Mouse (Mus musculus): ENCODE data around the gene Dab1.

The Dab1 gene

DNA sequence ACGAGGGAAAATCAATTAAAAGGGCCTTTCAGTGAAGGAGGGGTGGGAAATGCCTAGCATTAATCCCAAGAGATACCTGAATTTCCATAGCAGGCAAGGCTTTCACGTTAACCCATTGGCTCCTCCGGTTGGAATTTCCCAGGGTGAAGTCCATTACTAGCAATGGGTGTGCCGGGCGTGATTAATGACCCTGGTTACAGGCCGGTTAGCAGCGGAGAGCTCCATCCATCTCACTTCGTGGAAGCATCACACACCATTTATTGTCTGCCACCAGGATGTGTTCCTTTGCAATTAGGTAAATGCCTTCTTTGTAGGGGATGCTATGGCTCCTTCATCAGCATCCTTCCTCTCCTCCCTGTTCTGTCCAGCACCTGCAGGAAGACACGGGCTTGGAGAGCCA is 350.7 kb downstream of the Dab1 start:
- no peak for DNase-seq (ENCODE audit: low read depth, low spot score)

DNA sequence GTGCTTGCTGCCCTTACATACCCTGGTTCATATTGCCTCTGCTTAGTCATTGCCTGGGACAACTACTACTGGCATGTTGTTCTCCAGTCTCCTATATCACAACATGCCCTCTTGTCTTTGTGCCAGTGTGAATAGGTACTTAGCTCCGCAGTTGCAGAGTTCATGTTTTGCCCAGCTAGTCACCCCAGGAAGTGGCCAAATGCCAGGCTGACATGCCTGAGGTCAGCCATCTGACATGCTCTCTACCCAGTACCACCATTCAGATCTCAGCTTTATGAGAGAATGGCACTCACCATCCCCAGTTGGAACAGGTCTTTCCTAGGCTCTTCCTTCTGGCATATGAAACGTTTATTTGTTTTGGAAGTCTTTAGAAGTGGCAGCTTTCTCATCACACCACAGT is 355.4 kb downstream of the Dab1 start:
- DNase-seq (ENCODE audit: low read depth, low spot score), result no peak

DNA sequence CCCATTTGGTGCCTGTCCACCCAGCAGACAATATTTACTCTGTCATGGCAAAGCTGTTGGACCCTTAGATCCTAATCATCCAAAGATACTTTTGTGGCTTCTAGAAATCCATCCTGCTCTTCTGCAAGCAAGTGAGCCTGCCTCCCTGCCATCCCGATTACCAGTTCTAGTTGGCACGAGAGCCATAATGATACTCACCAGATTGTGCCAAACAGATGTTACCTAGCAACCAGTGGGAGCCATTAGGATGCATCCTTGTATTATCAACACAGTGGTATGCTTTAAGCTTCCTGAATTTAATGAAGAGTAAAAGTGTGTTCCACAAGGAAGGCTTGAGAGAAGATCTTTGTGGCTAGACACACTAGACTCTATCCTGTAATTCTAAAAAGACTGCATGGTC is 355.8 kb downstream of the Dab1 start:
- no peak for DNase-seq (ENCODE audit: low read depth, low spot score)

DNA sequence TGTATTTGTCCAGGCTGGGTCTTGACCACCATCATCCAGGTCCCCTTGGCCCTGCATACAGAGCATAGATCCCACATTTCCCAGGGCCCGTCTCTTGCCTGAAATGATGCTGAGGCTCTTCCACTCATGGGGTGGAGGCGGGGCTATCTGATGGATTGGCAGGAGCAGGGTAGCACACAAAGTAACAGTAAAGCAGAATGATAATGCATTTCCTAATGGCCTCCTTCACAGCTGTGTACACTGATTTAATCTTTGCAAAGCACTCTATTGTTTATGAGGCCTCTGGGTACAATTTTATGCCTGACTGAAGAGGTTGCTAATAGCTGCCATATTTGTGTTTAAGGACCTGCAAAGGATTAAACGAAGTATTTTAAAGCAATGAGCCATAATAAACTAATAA is 374.7 kb downstream of the Dab1 start:
- no peak for DNase-seq (ENCODE audit: low read depth, low spot score)

DNA sequence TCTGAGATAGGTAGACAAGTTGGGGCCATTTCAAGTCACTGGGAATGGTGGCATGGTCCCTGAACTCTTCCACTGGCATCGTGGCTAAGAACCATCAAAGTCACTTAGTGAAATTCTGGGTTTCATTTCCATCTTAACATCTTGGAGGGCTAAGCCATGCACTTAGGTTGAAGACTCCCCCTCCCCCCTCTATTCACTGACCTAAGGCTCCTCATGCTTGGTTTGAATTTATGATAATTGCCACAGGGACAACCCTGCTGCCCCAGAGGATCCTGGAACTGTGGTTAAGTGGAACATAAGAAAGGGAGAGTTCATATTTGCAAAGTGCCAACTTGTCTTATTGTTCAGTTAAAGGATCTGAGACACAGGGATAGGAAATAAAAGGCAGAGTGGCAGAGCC is 375.2 kb downstream of the Dab1 start:
- DNase-seq (ENCODE audit: low read depth, low spot score), result no peak

DNA sequence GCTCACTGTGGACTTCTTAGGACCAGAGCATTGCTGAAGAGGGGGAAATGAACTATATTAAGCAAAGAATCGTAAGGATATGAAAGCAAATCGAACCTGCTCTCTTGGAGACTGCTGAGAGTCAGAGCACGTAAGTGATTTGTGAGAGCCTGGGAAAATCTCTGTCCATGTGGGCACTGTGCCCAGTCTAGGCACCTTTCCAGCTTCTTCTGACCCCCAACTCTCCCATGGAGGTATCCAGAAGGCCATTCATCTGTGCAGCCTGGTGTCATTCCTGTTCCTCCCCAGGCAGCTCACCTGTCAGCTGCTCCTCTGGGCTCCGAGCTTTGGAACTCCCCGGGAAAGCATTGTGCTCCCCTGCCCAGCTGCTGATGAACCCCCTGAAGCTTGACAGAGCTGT is 389.2 kb downstream of the Dab1 start:
- no peak for DNase-seq (ENCODE audit: low read depth, low spot score)

DNA sequence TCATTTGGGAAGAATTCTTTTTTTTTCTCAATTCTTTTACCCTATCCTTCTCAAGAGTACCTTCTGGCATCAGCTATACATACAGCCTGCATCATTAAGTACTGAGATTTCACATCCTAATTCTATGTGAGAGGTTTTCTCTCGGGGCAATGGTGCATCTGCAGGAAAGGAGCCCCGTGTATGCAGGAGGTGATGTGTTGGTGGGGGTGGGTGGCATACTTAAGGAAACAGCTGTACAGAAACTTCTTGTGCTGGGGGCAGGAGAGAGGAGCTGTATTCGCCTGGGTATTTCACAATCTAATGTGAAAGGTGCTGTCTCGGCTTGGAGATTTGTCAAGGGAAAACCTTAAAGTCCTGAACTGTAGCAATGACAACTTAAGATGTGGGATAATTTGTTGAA is 392.5 kb downstream of the Dab1 start:
- DNase-seq (ENCODE audit: low read depth, low spot score), result no peak

DNA sequence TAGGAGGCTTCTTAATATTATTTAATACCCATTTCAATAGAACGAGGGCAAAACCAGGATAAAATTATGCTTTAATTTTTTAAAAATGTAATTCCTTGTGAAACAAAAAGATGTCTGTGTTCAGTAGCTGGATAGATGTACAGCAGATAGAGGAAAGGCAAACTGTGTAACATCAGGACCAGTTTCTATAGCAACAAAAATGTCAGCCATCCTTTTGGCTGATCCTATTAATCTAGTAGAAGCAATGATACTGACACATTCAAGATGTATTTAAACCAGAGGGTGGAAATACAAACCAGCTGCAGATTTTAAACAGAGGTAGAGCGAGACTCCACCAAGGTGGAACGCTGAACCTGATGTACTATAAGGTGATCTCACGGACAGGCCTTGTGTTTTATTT is 393.0 kb downstream of the Dab1 start:
- no peak for DNase-seq (ENCODE audit: low read depth, low spot score)

DNA sequence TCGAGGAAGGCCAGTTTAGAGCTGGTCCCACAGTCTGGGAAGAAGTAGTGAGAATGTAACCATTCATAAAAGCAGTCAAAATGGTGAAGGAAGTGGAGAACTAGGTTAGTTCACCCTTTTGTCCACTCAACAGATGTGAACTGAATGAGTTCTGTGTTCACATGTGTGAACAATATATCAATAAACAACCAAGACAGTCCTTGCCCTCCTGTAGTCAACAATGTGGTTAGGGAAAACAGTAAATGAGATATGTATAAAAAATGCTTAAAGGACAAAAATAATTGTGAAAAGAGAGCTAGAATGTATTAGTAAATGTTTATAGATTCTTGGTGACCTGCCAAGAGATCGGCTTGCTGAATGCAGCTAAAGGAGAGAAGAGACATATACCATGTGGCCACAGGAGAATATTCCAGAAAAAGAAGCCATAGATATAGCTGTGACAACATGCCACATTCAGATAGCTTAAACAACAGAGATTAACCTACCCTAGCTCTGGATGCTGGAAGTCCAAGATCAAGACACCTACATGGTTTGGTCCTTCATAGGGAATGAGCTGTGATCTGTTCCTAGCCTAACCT is 406.0 kb downstream of the Dab1 start:
- no peak for DNase-seq (ENCODE audit: low read depth, low spot score)

DNA sequence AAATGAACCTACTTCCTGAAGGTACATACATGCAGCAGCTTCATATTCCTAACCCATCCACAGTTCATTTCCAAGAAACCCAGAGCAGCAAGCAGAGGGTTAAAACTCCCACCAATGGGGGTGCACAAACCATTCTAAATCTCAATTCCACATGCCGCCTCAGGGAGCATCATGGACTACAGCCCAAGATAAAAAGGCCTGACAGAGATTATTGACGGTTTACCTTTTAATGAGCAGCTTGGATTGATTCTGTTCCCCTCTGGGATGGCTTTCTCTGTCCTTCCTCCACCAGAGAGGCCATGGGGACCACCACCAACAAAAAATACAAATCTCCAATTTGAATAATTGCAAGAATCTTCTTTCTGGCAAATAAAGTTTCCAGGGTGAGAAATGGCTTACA is 407.7 kb downstream of the Dab1 start:
- no peak for DNase-seq (ENCODE audit: low read depth, low spot score)

DNA sequence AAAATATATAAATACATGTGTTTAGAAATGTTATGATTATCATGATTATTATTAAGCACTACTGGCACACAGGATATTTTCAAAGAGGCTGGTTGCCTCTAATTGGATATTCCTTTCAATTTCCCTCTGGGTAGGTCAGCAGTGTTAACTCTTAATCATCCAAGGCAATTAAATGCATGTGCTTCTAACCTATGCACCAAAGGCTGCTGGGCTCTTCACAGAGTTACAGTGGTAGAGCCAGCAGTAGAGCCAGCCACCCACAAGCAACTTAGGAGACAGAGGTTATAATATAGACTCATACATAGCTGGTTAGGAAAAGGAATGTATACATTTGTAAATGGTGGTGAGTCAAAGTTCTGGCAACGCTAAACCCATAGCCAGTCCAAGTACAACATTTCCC is 408.1 kb downstream of the Dab1 start:
- DNase-seq (ENCODE audit: low read depth, low spot score), result no peak

DNA sequence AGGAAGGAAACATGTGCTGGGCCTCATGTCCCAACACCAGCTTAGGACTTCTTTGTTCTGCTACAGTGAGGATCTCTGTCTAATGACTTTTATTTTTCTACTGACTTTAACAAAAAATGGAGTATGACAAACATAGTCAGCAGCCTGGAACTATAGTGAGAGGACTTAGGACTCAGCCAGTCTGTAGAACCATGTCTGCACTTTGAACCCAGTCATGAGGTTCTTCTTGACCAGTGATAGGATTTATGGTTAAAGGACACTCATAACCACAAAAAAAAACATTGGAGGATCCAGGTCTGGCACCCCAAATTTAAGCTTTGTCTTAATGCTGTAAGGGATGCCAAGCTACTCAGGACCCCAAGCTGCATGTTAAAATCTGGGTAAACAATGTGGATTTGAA is 416.9 kb downstream of the Dab1 start:
- no peak for DNase-seq (ENCODE audit: low read depth, low spot score)

DNA sequence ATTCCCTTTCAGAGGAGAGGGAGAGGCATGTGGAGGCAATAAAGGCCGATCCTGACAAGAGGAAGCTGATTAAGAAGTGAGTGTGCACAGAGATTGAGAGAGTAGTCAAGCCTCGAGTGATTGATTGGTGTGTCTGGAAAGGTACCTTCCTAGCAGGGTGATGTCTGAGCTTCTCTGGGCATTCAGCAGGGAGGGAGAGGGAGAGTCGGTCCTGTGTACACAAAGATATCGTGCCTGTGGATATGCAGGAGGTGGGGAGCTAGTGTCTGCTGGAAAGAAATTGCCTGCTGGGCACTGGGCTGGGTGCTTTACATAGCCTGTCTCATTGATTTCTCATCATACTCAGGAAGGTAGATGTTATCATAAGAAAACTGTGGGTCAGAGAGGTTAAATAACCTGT is 420.4 kb downstream of the Dab1 start:
- no peak for DNase-seq (ENCODE audit: low read depth, low spot score)

DNA sequence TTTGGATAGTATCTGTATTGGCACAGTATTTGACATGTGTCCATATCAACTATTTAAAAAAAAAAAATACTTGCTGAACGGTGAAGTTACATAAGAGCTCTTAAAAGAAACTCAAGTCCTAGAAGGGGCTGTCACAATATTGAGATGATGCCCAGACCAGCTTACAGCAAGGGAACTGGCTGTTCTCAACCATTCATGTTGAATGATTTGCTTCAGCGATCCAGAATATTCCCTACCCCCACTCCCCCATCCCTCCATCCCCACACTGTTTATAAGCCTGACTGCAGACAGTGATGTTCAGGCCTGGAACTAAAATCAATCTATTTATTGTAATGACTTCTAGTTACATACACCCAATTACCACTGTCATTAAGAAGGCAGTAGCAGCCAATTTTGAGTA is 424.3 kb downstream of the Dab1 start:
- DNase-seq (ENCODE audit: low read depth, low spot score), result no peak

DNA sequence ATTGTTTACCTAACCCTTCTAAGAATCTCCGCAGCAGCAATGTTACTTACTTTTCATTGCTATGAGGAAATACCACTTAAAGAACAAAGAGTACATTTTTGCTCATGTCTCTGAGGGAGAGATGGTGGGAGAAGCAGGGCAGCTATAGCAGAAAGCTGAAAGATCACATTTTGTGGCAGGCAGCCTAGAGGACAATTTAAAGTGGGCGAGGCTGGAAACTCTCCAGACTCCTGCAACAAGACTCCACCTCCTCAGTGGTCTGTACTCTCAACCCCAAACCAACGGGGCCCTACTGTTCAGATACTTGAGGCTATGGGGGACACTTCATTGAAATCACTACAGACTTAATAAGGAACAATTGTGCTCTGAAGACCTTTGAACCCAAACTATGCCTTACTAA is 425.5 kb downstream of the Dab1 start:
- no peak for DNase-seq (ENCODE audit: low read depth, low spot score)

DNA sequence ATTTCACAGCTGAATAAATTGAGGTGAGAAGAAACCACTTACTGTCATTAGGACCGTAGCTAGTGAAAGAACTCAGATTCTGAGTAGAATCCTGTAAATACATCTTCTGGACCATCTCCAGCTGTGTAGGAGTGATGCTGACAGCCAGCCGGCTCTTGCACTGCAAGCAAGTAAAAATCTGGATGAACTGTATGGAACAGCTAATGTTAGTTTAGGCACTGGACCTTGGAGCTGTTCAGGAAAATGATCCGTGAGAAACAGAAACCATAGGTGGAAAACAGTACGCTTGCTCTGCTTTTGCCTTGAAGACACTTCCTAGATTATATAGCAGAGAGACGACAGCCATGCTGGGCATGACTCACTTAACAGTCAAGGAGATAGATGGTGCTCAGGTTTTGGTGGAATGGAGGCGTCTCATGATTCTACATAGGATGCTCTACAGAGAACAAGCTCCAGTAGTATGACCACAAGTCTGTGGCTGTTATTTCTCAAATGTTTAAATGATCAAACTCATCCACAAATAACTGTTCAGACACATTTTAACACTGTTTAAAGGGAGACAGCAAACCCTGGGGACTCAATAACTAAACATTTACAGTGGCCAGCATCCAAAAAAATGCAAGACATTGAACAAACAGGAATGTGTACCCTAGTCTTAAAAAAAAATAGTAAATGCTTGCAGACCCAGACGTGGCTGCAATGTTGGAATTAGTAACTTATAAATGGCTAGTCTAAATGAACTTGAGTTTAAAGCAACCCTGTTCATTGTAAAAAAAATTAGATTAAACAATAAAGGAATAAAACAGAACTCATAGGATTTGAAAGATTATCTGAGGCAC is 429.0 kb downstream of the Dab1 start:
- no peak for DNase-seq (ENCODE audit: low read depth, low spot score)

DNA sequence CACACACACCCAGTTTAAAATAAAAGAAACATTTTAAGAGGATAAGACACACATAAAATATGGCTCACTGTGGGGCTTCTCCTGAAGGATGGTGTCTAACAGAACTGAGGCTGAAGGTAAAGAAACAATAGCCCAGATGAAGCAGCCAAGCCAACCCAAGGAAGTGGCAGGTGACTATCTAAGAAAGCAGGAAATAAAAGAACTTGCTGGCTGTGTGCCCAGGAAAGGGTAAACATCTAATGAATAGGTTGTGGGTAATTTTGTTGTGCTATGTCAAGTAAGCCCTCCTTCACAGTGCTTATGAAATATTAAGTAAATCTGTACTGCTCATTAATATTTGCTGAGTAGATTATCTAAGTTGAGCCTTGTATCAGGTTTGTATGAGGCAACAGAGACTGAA is 438.0 kb downstream of the Dab1 start:
- DNase-seq (ENCODE audit: low read depth, low spot score), result no peak

DNA sequence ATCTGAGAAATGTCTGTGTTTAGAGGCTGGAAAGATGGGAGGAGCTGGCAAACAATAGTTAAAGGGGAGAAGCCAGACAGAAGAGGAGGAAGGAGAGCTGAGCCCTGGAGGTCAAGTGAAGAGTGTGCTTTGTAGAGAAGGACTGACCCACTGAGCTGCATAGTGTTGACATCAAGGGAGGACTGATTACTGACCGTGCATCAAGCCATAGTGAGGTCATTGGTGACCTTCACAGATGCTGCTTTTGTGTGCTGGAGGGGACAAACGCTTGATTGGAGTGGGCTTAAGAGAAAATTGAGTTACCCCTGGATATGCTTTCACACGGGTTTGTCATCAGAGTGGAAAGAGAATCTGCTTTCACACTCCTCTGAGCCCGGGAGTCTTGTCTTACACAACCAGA is 440.4 kb downstream of the Dab1 start:
- DNase-seq (ENCODE audit: low read depth, low spot score), result no peak

DNA sequence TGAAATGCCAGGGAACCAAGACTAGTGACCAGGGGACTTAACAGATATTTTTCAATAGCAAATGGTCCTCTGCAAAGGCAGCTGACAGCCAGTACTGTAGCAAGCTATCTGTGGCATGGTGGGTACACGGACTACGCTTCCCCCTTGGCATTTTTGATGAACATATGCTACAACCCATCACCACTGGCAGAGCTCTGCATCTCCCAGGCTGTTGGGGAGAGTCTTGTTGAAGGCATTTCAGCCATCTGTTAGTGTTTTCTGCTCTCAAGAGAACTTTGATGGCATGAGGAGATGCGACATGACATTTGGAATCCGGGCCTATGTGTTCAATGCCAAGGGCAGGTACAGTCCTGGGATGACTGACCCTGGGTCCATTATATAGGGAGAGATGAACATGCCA is 443.2 kb downstream of the Dab1 start:
- no peak for DNase-seq (ENCODE audit: low read depth, low spot score)

DNA sequence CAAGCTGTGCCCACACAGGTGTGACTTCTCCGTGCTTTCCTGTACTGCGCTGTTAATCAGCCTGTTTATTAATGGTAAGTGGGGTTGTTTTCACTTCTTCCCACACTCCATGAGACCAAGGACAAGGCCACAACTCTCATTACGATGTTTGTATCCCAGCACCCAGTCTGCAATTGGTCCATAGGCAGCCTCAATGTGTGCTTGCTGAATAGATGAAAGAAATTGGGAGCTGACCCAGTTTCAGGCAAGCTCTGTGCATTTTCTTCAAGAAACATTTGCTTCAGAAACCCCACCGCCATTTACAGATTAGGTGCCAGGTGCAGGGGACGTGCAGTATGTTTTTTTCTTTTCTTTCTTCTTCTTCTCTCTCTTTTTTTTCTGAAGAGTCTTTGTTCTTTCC is 447.7 kb downstream of the Dab1 start:
- DNase-seq (ENCODE audit: low read depth, low spot score), result no peak

DNA sequence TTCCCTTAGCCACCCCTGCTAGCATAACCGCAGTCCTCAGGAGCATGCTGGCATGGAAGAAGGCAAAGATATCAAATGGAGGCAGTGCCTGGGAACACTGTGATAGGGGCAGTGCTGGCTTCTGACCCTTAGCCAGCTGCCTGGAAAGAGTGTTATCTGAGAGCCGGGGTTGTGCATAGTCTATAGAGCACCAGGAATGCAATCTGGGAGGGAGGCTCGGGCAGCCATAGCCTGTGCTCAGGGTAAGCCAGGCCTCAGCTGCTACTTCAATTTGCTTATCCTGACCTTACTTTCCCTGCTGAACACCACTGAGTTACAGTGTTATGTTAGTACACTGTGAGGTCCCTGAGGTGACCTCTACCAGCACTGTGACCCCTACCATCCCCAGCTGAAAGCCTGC is 448.6 kb downstream of the Dab1 start:
- no peak for DNase-seq (ENCODE audit: low read depth, low spot score)

DNA sequence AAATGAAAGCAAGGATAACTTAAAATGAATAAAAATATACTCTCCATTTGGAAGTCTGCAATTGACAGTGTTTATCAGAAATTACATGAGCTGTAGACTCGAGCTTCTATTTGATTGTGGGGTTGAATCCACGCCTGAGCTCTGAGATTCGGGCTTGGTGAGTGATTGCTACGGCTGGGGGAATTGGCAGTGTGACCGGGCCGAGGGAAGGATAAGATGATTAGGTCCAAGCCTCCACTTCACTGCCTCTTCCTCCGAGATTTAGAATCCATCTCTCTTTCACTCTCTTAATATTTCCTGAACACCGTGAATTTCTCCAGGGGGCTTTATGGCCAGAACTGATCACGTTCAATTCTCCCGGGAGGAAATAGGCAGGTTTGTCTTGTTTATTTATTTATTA is 452.1 kb downstream of the Dab1 start:
- DNase-seq (ENCODE audit: low read depth, low spot score), result no peak

DNA sequence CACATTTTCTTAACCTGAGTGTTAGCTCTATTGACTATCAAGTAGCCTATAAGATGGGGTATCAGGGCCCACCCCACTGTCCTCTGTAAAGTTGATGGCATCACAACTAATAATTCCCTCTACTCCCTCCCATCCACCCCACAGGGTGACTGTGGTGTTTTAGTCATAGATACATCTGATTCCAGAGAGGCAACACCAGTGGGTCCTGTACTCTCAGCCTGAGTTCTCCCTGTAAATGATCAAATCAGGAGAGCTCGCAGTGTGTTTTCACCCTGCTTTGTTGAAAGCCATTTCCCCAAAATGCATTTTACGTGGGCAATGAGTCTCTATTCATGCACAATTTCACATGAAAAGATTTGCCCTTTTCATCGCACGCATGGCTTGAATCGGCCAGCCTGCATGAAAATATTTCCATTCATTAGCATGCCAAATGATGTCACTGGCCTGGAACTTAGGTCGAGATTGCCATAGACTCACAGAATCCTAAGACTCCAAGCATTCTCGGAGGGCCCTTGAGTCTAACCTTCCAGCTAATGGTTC is 454.8 kb downstream of the Dab1 start:
- no peak for DNase-seq (ENCODE audit: low read depth, low spot score)

Measured in CD4-positive helper T cell, adult 2 months (primary cell).